Mouse (Mus musculus): ENCODE measurements around the gene Ccdc42.

Ccdc42 gene

DNA sequence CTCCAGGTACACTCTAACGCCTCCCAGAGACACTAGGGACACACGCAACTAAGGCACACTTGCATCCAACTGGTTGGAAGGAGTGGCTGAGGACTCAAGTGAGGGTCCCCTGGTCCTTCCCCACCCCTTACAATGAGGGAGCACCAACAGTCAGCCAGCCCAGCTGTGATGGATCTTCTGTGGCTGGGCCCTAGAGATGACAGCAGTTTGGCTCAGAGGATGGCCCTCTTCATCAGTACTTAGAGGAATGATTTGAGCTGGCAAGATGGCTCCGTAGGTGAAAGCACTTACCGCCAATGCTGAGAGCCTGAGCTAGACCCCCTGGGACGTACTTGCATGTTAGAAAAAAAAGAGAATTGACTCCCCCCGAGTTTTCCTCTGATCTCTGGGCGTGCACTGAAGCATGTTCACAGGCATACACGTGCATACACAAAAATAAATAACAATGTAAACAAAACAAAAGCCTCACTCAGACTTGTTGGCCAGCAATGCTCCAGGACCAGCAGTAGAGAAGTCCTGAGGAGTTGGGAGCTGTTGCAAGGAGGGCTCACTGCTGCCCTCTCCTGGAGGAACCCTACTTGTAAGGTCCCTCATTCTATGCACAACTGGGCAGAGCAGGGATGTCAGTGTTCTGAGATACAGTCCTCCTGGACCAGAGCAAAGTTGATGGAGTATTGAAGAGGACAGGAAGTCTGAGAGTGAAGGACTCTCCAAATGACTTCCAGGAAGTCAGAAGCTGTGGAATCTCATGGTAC is 2.4 kb downstream of the Ccdc42 start:
- DNase-seq = peak; percentile 84

DNA sequence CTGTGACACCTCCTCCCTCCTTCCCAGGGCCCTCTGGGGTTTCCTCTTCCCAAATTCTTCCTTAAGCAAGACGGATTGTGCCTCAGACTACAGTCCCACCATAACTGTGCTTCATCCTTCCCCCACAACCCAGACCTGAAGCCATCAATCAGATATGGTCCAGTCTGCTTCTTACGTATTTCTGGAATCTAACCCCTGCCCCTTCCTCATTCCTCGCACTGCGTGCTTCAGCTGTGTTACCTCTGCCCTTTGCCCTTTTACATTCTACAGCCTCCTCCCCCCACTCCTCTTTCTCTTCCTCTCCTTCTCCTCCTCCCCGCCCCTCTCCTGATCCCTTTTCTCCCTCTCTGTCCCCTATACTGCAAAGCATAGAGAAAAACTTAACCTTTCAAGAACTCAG is 4.9 kb downstream of the Ccdc42 start:
- DNase-seq = no peak

DNA sequence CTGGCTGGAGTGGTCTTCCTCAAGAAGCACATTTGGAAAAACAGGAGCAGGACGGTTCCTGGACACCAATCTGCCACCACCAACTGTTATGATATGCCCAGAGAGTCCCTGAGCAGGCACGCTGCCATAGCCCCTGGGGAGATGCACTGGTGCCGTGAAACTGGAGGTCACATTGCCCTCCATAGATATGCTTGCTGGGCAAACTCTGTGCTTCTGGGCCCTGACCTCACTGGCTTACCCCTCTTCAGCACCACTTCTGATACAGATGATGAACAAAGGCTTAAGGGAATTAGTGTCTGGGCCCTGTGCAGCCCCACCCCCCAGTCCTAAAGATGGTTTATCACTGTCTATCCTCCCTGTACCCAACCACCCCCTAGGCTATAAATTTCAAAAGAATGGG is 6.4 kb downstream of the Ccdc42 start:
- DNase-seq = no peak

DNA sequence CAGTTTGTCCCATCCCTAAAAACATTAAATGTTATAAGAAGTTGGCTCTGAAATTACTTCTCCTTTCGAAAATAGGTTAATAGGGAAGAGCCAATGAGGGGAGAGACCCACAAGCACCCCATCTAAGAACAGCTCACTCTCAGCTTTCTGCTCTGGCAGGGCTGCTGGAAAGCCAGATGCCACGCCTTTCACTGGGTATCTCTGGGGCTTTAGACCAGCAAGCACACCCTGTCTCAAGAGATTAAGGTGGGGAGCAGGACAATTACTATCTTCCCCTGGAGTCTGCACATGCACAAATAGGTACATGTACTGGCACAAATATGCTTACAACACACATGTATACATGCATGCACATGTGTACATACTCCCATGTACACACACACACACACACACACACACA is 11.1 kb downstream of the Ccdc42 start:
- DNase-seq = no peak

DNA sequence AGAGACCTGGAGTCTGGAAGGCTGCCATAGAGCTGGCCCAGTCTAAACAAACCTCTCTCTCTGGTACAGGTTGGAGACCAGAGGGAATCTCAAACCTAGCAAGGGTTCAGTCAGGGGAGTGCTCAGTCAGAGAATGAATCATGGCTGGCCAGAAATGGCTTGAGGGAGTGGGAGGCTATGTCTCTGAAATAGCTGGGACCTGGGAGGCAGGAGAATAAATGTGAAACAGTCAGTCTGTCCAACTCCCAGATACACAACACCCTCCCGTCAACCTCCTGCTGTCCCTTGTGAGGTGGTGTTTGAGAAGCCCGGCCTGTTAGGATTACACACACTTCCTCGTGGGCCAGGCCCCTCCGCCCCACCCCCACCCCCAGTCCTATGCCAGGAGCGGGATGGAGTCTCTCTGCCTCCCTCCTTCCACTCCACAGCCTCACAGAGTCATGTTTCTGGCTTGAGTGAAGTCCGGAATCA is 13.8 kb downstream of the Ccdc42 start:
- DNase-seq = no peak

DNA sequence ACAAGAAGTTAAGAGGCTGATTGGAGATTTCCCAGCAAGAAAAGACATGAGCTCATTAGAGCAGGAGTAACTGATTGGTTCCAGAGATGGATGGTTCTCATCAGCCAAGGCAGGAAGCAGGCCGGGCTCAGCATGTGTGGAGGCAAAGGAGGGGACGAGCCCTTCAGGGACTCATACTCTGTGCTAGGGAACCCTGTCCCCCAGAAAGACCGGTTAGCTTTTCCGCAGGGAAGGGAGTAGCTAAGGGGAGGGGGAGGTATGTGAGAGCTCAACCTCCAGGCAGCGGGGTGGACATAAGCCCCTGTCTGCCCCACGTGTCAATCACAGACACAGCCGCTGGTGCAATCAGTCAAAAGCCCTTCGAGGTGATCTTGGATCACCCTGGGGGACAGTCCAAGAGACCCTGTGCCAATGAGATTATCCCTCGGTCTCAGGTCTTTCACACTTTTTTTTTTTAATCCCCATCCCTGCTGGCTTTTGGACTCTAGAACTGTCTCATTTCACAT is 14.7 kb downstream of the Ccdc42 start:
- DNase-seq = no peak

DNA sequence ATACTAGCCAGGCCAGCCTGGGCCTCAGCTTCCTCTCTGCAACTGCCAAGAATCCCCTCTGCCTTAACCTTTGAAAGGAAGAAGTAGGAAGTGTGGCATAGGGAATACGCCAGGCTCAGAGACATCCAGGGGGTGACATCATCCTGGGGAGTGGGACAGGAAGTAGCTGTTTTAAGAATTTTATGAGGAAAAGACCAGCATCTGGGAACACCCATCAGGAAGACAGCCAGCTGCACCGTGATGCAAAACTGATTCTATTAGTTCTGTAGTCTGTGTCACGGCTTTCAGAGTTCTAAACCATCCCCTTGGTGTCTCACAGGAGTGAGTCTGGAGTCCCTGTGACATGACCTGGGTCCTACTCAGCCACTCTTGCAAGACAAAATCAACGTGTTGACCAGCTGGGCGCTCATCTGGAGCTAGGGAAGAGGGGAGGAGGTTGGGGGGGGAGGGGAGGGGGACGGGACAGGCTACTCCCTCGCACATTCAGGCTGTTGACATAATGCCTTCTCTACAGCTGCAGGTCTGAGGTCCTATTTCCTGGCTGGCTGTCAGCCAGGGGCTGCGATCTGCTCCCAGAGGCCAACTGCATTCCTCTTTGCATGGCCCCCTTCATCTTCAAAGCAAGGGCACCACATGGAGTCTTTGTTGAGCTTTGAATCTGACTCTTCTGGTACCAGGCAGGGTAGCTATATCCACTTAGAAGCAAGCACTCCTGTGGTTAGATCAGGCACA is 15.5 kb downstream of the Ccdc42 start:
- DNase-seq = no peak

DNA sequence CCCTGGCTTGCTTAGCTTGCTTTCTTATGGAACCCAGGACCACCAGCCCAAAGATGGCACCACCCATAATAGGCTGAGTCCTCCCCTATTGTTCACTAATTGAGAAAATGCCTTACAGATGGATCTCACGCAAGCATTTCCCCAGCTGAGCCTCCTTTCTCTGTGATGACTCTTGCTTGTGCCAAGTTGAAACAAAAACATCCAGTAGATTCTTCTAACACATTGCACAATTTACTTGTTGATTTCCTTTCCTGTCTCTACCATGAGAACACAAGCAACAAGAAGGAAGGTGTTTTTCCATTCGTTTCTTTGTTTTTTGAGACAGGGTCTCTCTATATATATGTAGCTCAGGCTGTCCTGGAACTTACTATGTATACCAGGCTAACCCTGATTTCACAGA is 20.2 kb downstream of the Ccdc42 start:
- no peak for DNase-seq

DNA sequence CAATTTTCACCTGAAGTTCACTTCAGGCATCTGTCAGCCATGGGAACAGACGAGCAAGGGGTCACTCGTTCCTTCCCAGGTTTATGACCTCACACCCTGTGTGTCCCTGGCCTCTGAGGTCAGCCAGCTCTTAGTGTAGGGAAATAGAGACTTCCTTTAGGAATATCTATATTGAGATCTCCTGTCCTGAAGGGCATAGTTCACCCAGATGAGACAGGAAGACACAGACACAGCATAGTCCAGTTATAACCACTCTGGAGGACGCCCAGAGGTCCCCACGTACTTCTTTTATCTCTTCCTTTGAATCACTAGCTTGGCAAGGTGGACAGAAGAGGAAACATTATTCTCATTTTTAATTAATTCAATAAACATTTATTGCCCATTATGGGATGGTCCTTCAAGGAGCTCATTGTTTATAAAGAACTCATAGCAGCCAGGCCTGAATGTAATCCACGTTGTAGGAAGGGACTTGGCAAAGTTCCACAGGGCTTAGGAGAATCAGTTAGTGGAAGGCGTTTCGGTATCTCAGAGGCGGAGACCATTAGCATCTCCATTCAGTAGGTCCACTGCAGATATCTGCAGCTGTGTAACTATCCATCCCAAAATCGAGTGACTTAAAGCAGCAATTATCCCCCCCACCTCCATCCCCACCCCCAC is 23.2 kb downstream of the Ccdc42 start:
- DNase-seq = no peak

DNA sequence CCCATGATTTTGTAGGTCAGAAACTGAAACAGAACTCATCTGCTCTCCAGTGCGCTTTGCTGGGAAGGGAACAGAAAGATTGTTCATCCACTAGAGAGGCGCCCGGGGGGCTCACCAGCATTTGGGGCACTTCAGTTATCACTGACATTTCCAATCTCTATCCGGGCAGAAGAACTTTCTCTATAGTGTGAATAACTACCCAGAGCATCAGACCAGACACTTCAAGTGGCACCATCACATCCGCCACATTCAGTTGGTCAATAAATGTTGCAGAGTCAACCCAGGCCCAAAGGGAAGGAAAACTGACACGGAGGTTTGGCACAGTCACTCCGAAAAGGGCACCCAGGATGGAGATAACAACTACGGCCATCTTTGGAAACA is 23.7 kb downstream of the Ccdc42 start:
- no peak for DNase-seq

DNA sequence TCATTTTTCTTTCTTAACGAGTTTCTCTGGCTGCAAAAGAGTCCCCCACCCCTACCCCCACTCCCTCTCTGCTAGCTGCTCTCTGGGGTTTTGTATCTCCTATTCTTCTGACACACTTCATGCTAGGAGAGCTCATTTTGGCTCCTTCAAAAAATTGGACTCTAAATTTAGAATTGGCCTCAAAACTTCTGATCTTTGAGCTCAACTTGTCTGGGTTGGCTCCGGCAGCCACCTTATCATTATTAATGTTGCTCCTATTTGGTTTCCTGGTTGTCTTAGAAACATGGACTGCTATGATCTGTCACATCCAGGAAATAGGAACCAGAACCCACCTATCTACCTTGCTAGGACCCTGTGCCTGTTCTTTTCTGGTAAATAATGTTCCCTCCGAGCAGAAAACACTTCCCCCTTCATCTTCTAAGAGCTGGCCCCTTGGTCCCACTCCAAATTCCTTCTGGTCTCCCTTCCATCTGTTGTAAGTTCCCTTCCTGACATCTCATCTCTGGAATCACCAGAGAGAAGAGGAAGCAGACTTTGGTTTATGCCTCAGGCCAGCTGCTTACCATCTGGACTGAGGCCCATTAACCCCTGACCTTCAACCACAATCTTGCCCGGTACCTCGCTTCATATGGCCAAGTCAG is 26.4 kb downstream of the Ccdc42 start:
- no peak for DNase-seq

DNA sequence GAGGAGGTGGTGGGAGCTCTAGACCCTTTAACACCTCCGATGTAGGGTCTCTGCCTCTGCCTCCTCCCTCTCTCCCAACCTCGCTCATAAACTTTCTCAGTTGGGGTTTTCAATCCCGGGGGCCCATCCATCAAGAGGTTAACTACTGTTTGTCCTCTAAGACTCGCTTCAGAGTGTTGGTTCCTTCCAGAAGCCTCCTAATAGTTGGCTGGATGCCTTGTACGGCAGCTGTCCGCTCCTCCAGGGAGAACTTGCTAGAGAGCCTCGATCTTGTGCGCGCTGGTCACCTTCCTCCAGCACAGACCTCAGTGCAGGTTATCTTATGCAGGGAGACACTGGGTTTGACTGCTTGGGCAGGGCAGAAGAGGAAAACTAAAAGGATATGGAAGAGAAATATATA is 35.9 kb downstream of the Ccdc42 start:
- DNase-seq = no peak

DNA sequence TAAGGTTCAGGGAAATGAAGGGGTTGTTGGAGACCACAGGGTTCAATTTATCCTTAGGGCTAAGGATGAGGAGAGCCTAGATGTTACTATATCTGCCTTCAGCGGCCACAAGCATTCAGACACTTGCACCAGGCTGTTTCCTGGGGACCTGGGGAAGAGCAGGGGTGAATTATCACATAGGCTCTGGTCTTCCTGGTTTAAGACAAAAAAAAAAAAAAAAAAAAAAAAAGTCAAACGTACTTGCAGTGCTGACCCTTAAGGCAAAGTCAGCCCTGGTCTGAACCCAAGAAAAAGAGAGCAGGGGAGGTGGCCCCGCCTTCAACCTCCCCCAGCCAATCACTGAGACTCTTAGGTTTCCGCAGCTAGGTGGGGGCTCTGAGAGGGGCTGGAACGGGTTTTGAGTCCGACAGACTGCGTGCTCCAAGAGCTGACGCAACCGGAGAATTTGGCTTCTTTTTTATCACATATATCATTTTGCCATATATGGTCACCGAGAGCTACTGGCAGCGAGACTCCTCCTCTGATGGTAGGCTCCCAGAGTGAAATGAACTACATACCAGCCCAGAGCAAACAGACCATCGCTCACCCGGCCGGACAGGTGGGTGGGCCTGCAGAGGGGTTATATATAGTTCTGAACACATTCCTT is 36.5 kb downstream of the Ccdc42 start:
- DNase-seq = peak; percentile 72

DNA sequence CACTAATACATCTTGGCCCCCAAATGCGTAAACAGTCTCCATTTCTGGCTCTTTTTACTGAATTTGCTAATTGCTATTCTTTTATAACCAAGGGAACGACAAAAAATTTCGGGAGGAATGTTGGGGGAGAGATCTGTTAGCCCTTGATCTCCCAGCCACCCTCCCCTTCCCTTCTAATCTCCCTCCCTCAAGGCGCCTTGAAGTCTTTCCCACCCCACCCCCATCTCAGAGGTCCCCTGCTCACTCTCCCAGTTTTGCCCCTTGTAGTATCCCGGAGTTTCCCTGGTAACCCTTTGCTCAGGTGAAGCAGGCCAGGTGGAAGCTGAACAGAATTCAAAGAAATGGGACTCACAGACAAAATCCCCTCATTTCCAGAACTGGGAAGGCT is 37.0 kb downstream of the Ccdc42 start:
- no peak for DNase-seq

DNA sequence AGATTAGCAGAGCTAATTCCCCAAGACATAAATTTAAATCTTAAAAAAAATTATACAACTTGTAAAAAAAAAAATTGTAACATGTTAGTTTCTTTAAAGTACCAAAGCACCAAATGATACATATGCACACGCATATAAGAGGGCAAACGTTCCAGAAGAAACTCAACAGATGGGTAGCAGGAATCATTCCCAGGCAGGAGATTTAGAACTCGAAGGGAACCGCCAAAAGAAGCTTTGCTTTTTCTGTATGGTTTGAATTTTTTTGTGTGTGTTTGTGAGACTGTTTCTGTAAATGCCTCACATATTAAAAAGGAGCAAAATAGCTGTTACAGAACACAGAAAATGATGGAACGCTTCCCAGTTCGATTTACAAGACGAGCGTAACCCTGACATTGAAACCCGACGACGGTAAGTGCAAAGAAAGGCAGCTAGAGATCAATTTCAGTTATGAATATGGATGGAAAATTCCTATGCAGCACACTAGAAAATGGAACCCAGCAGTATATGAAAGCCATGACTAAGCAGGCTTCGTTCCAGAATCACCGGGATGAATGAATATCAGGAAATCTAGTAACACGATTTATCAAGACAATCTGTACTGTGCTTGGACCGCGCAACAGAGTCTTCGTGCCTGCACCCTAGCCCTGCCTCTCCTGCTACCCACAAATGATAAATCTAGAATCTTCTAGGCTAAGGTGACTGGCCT is 44.9 kb downstream of the Ccdc42 start:
- DNase-seq = no peak

DNA sequence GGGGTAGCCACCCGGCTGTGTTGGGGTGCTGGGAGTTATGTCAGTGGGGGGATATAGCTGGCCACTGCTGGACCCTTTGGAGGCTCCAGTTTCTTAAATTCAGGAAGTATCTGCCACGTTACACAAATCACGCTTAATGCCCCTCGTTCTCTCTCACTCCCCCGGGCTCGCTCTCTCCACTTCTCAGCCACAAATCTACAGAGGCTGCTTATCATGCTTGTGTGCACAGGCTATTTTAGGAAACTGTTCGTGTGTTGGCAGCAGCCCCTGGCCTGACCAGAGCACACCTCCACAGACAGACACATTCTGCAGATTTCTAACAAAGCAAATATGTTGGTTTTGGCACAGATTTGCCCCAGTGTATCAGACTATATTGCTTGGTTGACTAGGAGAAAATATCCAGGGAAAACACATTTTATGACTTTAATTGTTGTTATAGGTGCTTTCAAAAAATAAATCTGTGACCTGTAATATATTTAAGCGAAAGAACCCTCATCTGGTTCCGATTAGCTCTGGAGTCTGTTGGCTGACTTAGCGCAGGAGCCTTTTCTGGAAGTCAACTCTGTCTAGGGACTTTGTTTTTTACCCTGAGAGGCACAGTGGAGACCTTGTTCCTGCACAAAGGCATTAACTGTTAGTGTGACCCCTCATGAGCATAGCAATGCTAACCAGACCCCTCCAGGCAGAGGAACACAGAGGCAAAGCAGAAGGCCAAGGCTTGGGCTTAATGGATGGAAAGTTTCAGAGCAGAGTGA is 51.2 kb downstream of the Ccdc42 start:
- no peak for DNase-seq

DNA sequence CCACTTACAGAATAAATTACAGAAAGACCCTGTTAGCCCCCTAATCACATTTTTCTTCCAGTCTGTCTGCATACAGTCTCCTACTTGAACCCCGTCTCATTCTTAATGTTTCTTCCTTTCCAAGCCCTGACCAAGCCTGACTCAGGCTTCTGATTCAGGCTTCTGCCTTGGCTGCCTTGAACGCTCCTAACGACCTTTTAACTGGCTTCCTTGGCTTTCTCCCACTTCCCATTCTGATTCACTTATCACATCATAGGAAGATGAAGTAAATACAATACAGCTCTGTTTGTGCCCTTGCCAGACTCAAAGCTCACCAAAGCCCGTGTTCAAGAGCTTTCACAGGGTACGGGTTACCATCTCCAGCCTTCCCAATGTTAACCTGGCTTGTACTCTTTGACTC is 54.5 kb downstream of the Ccdc42 start:
- no peak for DNase-seq

DNA sequence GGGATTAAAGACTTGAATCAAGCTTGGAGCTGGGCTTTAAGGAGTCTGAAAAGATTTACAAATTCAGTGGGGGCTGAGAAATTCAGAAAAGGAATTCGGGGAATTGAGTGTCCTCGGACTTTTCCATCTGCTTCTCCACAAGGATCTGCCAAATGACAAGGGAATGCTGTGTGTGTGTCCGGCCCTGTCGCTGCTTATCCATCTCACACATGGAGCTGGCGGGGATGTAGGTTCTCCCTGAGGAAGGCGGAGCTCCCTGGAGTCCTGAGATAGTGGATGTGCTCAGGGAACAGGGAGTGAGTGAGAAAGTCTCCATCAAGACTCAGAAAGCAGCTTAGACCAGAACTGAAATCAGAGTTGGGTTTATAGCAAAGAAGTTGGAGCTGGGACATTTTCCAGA is 58.0 kb downstream of the Ccdc42 start:
- no peak for DNase-seq

Data from layer of hippocampus, adult 9-11 months (tissue).